22 mouse cellular contexts compared by ENCODE assay signal in the genomic region with DNA sequence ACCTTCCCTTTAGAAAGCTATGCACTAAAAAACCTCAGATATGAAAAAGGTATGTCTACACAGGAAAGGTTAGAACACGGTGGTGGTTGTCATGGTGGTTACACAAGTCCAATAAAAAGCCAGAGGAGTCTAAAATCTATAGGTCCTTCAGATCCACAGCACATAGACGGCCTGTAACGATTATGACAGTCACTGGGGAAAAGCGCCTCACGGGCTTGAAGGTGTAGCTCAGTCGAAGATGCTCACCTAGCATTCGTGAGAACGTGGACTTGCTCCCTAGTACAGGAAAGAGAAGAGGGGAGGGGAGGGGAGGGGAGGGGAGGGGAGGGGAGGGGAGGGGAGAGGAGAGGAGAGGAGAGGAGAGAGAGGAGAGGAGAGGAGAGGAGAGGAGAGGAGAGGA. TPM values are rescaled to one million over a fixed set of nuclear protein-coding genes. Genes with fewer than 3 reads are reported as not detected.
DNase-seq lines count a peak whose midpoint lies in the region; ATAC-seq lines count a peak whose summit lies in the region.
"Had no signal": no experiment of that assay in that cellular context is flagged by ENCODE, and none has a peak within 500 bp of the region (broad histone marks: within the 10 kb centered on the region; RNA-seq: fewer than 3 reads in every experiment).

No protein-coding gene starts in this region.

- DNase-seq in heart, adult 11 months, result peak; percentile 80
- peak; percentile 72 for DNase-seq in heart, embryonic 10.5 days (ENCODE audit: low spot score)
- DNase-seq in heart, postnatal 4 days, result no peak
- DNase-seq: adrenal gland, adult 2 months; adrenal gland, adult 8-10 months; adrenal gland, postnatal 10 days; adrenal gland, postnatal 14 days; adrenal gland, postnatal 25 days; adrenal gland, postnatal 36 days; B cell, adult 2 months; cerebellum, adult 11 months; cerebellum, adult 11-12 months; cerebellum, adult 18-20 months had no signal

- no peak overlapping the region for H3K9ac ChIP-seq in heart, embryonic 12.5 days

- WGBS in heart, embryonic 12.5 days, result 83% methylated on average over 7 of the region's 8 CpGs
- 76% methylated on average over 8 of the region's 8 CpGs for WGBS in heart, embryonic 10.5 days

- ATAC-seq in heart, embryonic 12.5 days (ENCODE audit: insufficient number of reproducible peaks, low FRiP score), result no peak
- ATAC-seq: activated CD4-positive, CD25-positive, alpha-beta regulatory T cell, adult 4 months; CD4-positive, CD25-positive, alpha-beta regulatory T cell, adult 4 months; Patski had no signal

- no peak overlapping the region for H3K4me3 ChIP-seq in heart, embryonic 12.5 days
- H3K4me3 ChIP-seq in heart, embryonic 10.5 days, result no peak overlapping the region

- H3K4me2 ChIP-seq in heart, embryonic 12.5 days, result no peak overlapping the region

- no peak overlapping the region for H3K27ac ChIP-seq in heart, embryonic 12.5 days (ENCODE audit: poor library complexity, severe bottlenecking)
- H3K27ac ChIP-seq in heart, embryonic 10.5 days, result no peak overlapping the region

- no peaks in the 10 kb centered on the region for H3K36me3 ChIP-seq in heart, embryonic 12.5 days
- no peaks in the 10 kb centered on the region for H3K36me3 ChIP-seq in heart, embryonic 10.5 days
- H3K36me3 ChIP-seq: G1E had no signal

- H3K9me3 ChIP-seq in heart, embryonic 12.5 days (replicated peaks), result peaks cover 3% of the 10 kb centered on the region; the same call in 1 of the 2 replicates
- H3K9me3 ChIP-seq in heart, embryonic 10.5 days, result no peaks in the 10 kb centered on the region
- H3K9me3 ChIP-seq: G1E had no signal

- H3K4me1 ChIP-seq in heart, embryonic 12.5 days (replicated peaks), result peaks cover 22% of the 10 kb centered on the region
- H3K4me1 ChIP-seq in heart, embryonic 10.5 days, result peaks cover 22% of the 10 kb centered on the region

- 0 out of 2 replicates have a peak, but pooled peaks cover 4% of the 10 kb centered on the region for H3K27me3 ChIP-seq in heart, embryonic 12.5 days (replicated peaks)
- H3K27me3 ChIP-seq in heart, embryonic 10.5 days (ENCODE audit: insufficient read depth, poor library complexity, severe bottlenecking), result no peaks in the 10 kb centered on the region
- H3K27me3 ChIP-seq: CH12.LX, Patski had no signal

RNA-seq across cellular contexts. Expression of a gene that starts 9.2 kb away (rescaled TPM):
- 0.93 and 1.4 TPM in 2 replicates for polyA plus RNA-seq in heart, embryonic 12.5 days (2016; fragmentation: Nextera tagmentation; extraction: Ambion mirVana)
- 0.73 and 1.0 TPM in 2 replicates for polyA plus RNA-seq in heart, embryonic 10.5 days (2016; fragmentation: Nextera tagmentation; extraction: Ambion mirVana)
- 10 to 100 TPM in 1 of 2 experiments, 1 to 10 TPM in 1; 8.8 to 12.3 TPM for total RNA-seq in heart, postnatal 4 days (2021)
- total RNA-seq: adrenal gland, postnatal 25 days; CH12.LX; ES-E14; MEL had no signal
- polyA plus RNA-seq: brain, embryonic 14.5 days; CD4-positive, CD25-positive, alpha-beta regulatory T cell, adult 4 months; G1E had no signal
